Mouse (Mus musculus) stomach, postnatal 0 days (tissue): ENCODE data around the gene Ggnbp2.

Experiments
- CTCF ChIP-seq: IDR thresholded peaks from 2 replicates; pipeline ENCODE4 v1.5.1; 2016; ENCODE audit warnings: antibody characterized with exemption, low read depth, mild to moderate bottlenecking, moderate library complexity
- EP300 ChIP-seq: optimal IDR thresholded peaks from 2 replicates; pipeline ENCODE3; 2016; ENCODE audit warnings: antibody characterized with exemption

- TF ChIP-seq CTCF (no peak), EP300 (no peak)
These were observed 15.6 kb upstream of the Ggnbp2 start for GRCm38 (mm10) chr11:84886236-84886635.
